Mouse (Mus musculus): ENCODE measurements around the gene Pecam1.

- no peak for TF ChIP-seq CTCF (IDR thresholded peaks at IDR 0.05; ENCODE audit: low read depth)
- TF ChIP-seq EP300 (IDR thresholded peaks at IDR 0.05; ENCODE audit: low read depth) = no peak
These were observed 82.6 kb downstream of the Pecam1 start for GRCm38 (mm10) chr11:106667855-106668254.
